Mouse (Mus musculus): Measurements from ENCODE around the gene Tmem211.

Gene Tmem211

GRCm38 (mm10) chr5:113281557-113281956 lies 54.8 kb downstream of the Tmem211 start:
- DNase-seq: no peak

GRCm38 (mm10) chr5:113283726-113284125 lies 57.0 kb downstream of the Tmem211 start:
- no peak for DNase-seq

- DNase-seq: no peak
Measured at GRCm38 (mm10) chr5:113285541-113285940, 58.8 kb downstream of the Tmem211 start.

- no peak for DNase-seq
Measured at GRCm38 (mm10) chr5:113286048-113286447, 59.3 kb downstream of the Tmem211 start.

GRCm38 (mm10) chr5:113286591-113287520 lies 60.1 kb downstream of the Tmem211 start:
- peak; percentile 68 for DNase-seq

- DNase-seq: no peak
Measured at GRCm38 (mm10) chr5:113287762-113288161, 61.1 kb downstream of the Tmem211 start.

- no peak for DNase-seq
Measured at GRCm38 (mm10) chr5:113288490-113288889, 61.8 kb downstream of the Tmem211 start.

Measured in kidney, postnatal 14 days (tissue).